Mouse (Mus musculus) G1E (cell line): Measurements from ENCODE around the gene Kcnb1. TPM values are rescaled to one million over a fixed set of nuclear protein-coding genes. Genes with fewer than 3 reads are reported as not detected.

ENCODE experiments used
- ATAC-seq: 2 replicates; pipeline ENCODE4 v1.8.0; 2016; ENCODE audit warnings: mild to moderate bottlenecking; ENCODE audit not compliant: insufficient number of reproducible peaks, poor library complexity, low FRiP score, severe bottlenecking; ENCODE audit errors: extremely low read depth
- DNase-seq: peaks from one replicate; pipeline ENCODE4 v3.0.0; 2012; ENCODE audit warnings: low spot score
- H3K27me3 ChIP-seq: 2 replicates; pipeline ENCODE4 v1.6.1; 2012; ENCODE audit warnings: mild to moderate bottlenecking, low read length, inconsistent platforms; ENCODE audit not compliant: insufficient read depth
- H3K36me3 ChIP-seq: replicated peaks from 2 replicates; pipeline ENCODE3; 2012; ENCODE audit warnings: mild to moderate bottlenecking, inconsistent platforms
- H3K4me1 ChIP-seq: 2 replicates; pipeline ENCODE4 v1.6.1; 2012; ENCODE audit warnings: low read depth, low read length, inconsistent platforms, mixed read lengths; ENCODE audit not compliant: insufficient read depth
- H3K4me3 ChIP-seq: 2 replicates; pipeline ENCODE4 v1.5.1; 2012; ENCODE audit warnings: low read depth, mild to moderate bottlenecking, inconsistent platforms, low read length, moderate library complexity, mixed read lengths
- H3K9me3 ChIP-seq: replicated peaks from 2 replicates; pipeline ENCODE4 v1.6.1; 2012; ENCODE audit warnings: inconsistent platforms
- CTCF ChIP-seq: IDR thresholded peaks from 2 replicates; pipeline ENCODE4 v1.5.1; 2012; ENCODE audit warnings: low read depth, low read length, inconsistent platforms, mixed read lengths
- GATA1 ChIP-seq: IDR thresholded peaks from 2 replicates; pipeline ENCODE4 v1.6.1; 2012; ENCODE audit warnings: borderline replicate concordance, low read length, inconsistent platforms, mixed read lengths
- GATA2 ChIP-seq: IDR thresholded peaks from 2 replicates; pipeline ENCODE4 v1.6.1; 2012; ENCODE audit warnings: low read depth, low read length, inconsistent platforms, borderline replicate concordance
- POLR2AphosphoS5 ChIP-seq: IDR thresholded peaks from 2 replicates; pipeline ENCODE4 v1.6.1; 2012; ENCODE audit warnings: low read depth, low read length, inconsistent platforms; ENCODE audit not compliant: insufficient replicate concordance
- TAL1 ChIP-seq: conservative IDR thresholded peaks from 2 replicates; pipeline ENCODE4 v1.6.1; 2012; ENCODE audit warnings: low read depth, low read length, inconsistent platforms, mixed read lengths
- polyA plus RNA-seq: library from polyadenylated mRNA; stranded (reverse); fragments of >175 nt; gene quantifications from 2 replicates; pipeline ENCODE4 v1.2.3, GENCODE M21; 2012
- total RNA-seq, 2 experiments: library from RNA; stranded (forward) in 1 of 2; stranded (reverse) in 1 of 2; fragments of 200-1000 nt in 1 of 2; fragments of >200 nt in 1 of 2; fragmentation: Nextera tagmentation in 1 of 2; gene quantifications; 2 replicates each; pipeline ENCODE4 v1.2.3; 2014 to 2017

Gene Kcnb1
- total and polyA plus RNA-seq, 3 experiments: 0.22 TPM; not detected in 2

DNA sequence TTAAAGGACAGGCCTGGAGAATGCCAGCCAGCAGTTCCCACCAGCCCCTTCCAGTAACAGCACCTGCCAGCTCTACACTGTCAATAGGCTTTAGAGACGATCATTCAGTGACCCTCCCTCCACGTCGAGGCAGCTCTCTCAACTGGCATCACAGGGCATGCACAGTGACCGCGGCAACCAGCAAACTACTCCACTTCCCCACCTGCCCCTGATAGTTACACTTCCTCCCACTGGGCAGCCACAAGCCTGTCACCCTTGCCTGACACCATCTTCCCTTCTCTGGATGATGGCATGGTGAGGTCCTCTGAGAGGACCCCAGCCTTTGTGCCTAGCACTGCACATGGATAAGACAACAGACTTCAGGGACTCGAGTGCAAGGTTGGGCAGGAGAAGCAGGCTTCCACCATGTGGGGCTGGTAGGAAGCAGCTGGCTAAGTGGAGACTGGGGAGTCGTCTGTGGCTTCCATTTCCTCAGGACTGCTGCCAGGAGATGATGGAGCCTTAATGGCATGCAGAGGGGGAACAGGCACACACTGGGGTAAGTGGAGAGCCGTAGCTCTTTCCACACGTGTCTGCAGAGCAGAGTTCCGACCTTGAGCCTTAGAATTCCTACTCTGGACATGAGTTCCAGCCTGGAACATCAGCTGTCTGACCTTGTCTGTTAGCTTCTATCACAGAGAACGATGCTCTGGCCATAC, 22.3 kb downstream of the Kcnb1 start:
- ATAC-seq (no peak), DNase-seq (no peak)
- H3K4me1 ChIP-seq: no peaks in the 10 kb centered on the region
- no peaks in the 10 kb centered on the region for H3K36me3 ChIP-seq
- no peaks in the 10 kb centered on the region; the same call in 1 of the 2 replicates for H3K27me3 ChIP-seq
- H3K4me3 ChIP-seq: no peak overlapping the region
- H3K9me3 ChIP-seq: no peaks in the 10 kb centered on the region
- TF ChIP-seq GATA2: no peak
- TF ChIP-seq CTCF: no peak
- TF ChIP-seq POLR2AphosphoS5: no peak
- TF ChIP-seq TAL1: no peak
- TF ChIP-seq GATA1: no peak

GRCm38 (mm10) chr2:167163600-167163999, 26.4 kb downstream of the Kcnb1 start:
- Histone ChIP-seq H3K27me3 (no peaks in the 10 kb centered on the region; the same call in 1 of the 2 replicates), H3K9me3 (no peaks in the 10 kb centered on the region), H3K4me3 (no peak overlapping the region), H3K36me3 (no peaks in the 10 kb centered on the region), H3K4me1 (no peaks in the 10 kb centered on the region)
- DNase-seq (no peak), ATAC-seq (no peak)
- TF ChIP-seq CTCF: no peak
- TF ChIP-seq GATA1: no peak
- TF ChIP-seq POLR2AphosphoS5: no peak
- no peak for TF ChIP-seq GATA2
- no peak for TF ChIP-seq TAL1

- H3K4me3 ChIP-seq: no peak overlapping the region
- no peak for TF ChIP-seq GATA2
- no peak for TF ChIP-seq TAL1
- no peak for TF ChIP-seq POLR2AphosphoS5
- no peak for TF ChIP-seq CTCF
- no peak for TF ChIP-seq GATA1
- DNase-seq (no peak), ATAC-seq (no peak)
- H3K9me3 ChIP-seq: no peaks in the 10 kb centered on the region
- no peaks in the 10 kb centered on the region for H3K27me3 ChIP-seq
- no peaks in the 10 kb centered on the region for H3K4me1 ChIP-seq
- no peaks in the 10 kb centered on the region for H3K36me3 ChIP-seq
Observed at GRCm38 (mm10) chr2:167163134-167163533, 26.8 kb downstream of the Kcnb1 start.

GRCm38 (mm10) chr2:167162516-167163021, 27.4 kb downstream of the Kcnb1 start:
- Histone ChIP-seq H3K4me3 (no peak overlapping the region), H3K4me1 (no peaks in the 10 kb centered on the region), H3K36me3 (no peaks in the 10 kb centered on the region), H3K9me3 (no peaks in the 10 kb centered on the region), H3K27me3 (no peaks in the 10 kb centered on the region)
- TF ChIP-seq POLR2AphosphoS5: no peak
- TF ChIP-seq CTCF: no peak
- no peak for TF ChIP-seq TAL1
- no peak for TF ChIP-seq GATA1
- TF ChIP-seq GATA2: no peak
- no peak for DNase-seq
- no peak for ATAC-seq

DNA sequence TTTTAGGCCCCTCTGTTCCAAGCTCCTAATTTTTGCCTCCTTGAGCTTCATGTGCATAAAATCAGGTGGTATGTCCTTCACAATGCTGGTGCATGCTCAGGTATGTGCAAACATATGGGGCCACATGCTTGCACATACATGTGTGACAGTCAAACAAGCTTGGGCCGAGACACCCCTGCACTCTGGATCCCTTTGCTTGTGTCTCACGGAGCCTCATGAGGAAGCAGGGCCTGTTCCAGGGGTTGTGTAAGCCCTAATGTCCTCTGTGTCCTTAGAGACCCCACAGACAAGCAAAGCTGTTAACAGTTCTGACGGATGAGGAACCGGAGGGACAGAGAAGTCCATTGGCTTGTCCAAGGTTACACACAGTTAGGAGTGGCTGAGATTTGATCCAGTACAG, 30.2 kb downstream of the Kcnb1 start:
- no peaks in the 10 kb centered on the region for H3K9me3 ChIP-seq
- H3K4me3 ChIP-seq: no peak overlapping the region
- ATAC-seq (no peak), DNase-seq (no peak)
- no peaks in the 10 kb centered on the region; the same call in 1 of the 2 replicates for H3K27me3 ChIP-seq
- TF ChIP-seq GATA2 (no peak), POLR2AphosphoS5 (no peak), GATA1 (no peak), TAL1 (no peak), CTCF (no peak)
- H3K4me1 ChIP-seq: 0 out of 2 replicates have a peak, but pooled peaks cover 2% of the 10 kb centered on the region
- H3K36me3 ChIP-seq: no peaks in the 10 kb centered on the region

- no peaks in the 10 kb centered on the region; the same call in 1 of the 2 replicates for H3K27me3 ChIP-seq
- H3K36me3 ChIP-seq: no peaks in the 10 kb centered on the region
- H3K4me1 ChIP-seq: 0 out of 2 replicates have a peak, but pooled peaks cover 2% of the 10 kb centered on the region
- no peak for TF ChIP-seq GATA1
- TF ChIP-seq CTCF: no peak
- no peak for TF ChIP-seq GATA2
- TF ChIP-seq POLR2AphosphoS5: no peak
- TF ChIP-seq TAL1: no peak
- H3K9me3 ChIP-seq: no peaks in the 10 kb centered on the region
- DNase-seq: no peak
- ATAC-seq: no peak
- no peak overlapping the region for H3K4me3 ChIP-seq
Observed at GRCm38 (mm10) chr2:167158780-167159179, 31.2 kb downstream of the Kcnb1 start.
